Mouse (Mus musculus): ENCODE results near the gene Prpsap1. TPM values are rescaled to one million over a fixed set of nuclear protein-coding genes. Genes with fewer than 3 reads are reported as not detected.
A peak's percentile ranks its signal among the peaks of the same experiment; 100 is the strongest.
"Not testable (repeated sequence)": the region's sequence is repeated elsewhere in the genome, so short reads cannot be mapped to it uniquely, and the experiment has no call there.

Gene Prpsap1
- polyA plus RNA-seq, 1 experiment from 2014 or later = 212 TPM

- Histone ChIP-seq H3K4me3 (ENCODE audit: low read length) (no peak overlapping the region), H3K27me3 (ENCODE audit: control insufficient read depth, insufficient read depth, low read length) (no peaks in the 10 kb centered on the region), H3K9ac (ENCODE audit: low read depth, low read length) (no peak overlapping the region), H3K9me3 (ENCODE audit: control insufficient read depth, low read length) (no peaks in the 10 kb centered on the region), H3K4me1 (ENCODE audit: control insufficient read depth, insufficient read depth, low read length) (peaks cover 16% of the 10 kb centered on the region), H3K27ac (ENCODE audit: low read depth, low read length) (no peak overlapping the region), H3K4me2 (replicated peaks; ENCODE audit: low read depth, low read length) (no peak overlapping the region), H3K36me3 (ENCODE audit: control insufficient read depth, insufficient read depth, low read length) (peaks cover 3% of the 10 kb centered on the region)
- ATAC-seq (ENCODE audit: low FRiP score, low TSS enrichment) = no peak
- WGBS = 74% methylated on average over 5 of the region's 5 CpGs
These were observed 811 bp downstream of the Prpsap1 start for GRCm38 (mm10) chr11:116493191-116493590.

- 86% methylated on average over 1 of the region's 1 CpGs for WGBS
- H3K4me3 ChIP-seq (ENCODE audit: low read length); H3K36me3 ChIP-seq (ENCODE audit: control insufficient read depth, insufficient read depth, low read length); H3K4me2 ChIP-seq (replicated peaks; ENCODE audit: low read depth, low read length); H3K27me3 ChIP-seq (ENCODE audit: control insufficient read depth, insufficient read depth, low read length); H3K9ac ChIP-seq (ENCODE audit: low read depth, low read length); H3K9me3 ChIP-seq (ENCODE audit: control insufficient read depth, low read length); ATAC-seq (ENCODE audit: low FRiP score, low TSS enrichment); H3K27ac ChIP-seq (ENCODE audit: low read depth, low read length): not testable (repeated sequence)
- H3K4me1 ChIP-seq (ENCODE audit: control insufficient read depth, insufficient read depth, low read length) = peaks cover 16% of the 10 kb centered on the region
These were observed 1.5 kb downstream of the Prpsap1 start for GRCm38 (mm10) chr11:116492507-116492906.

- Histone ChIP-seq H3K27ac (ENCODE audit: low read depth, low read length) (no peak overlapping the region), H3K9ac (ENCODE audit: low read depth, low read length) (peak overlapping the region; percentile 95; the same call in 1 of the 2 replicates), H3K4me2 (replicated peaks; ENCODE audit: low read depth, low read length) (no peak overlapping the region), H3K9me3 (ENCODE audit: control insufficient read depth, low read length) (no peaks in the 10 kb centered on the region), H3K27me3 (ENCODE audit: control insufficient read depth, insufficient read depth, low read length) (no peaks in the 10 kb centered on the region), H3K36me3 (ENCODE audit: control insufficient read depth, insufficient read depth, low read length) (peaks cover 21% of the 10 kb centered on the region), H3K4me1 (ENCODE audit: control insufficient read depth, insufficient read depth, low read length) (peaks cover 16% of the 10 kb centered on the region), H3K4me3 (ENCODE audit: low read length) (no peak overlapping the region)
- no peak for ATAC-seq (ENCODE audit: low FRiP score, low TSS enrichment)
- 68% methylated on average over 6 of the region's 6 CpGs for WGBS
These were observed 2.7 kb downstream of the Prpsap1 start for GRCm38 (mm10) chr11:116491338-116491737.

GRCm38 (mm10) chr11:116490232-116491107 lies 3.5 kb downstream of the Prpsap1 start:
- H3K9me3 ChIP-seq (ENCODE audit: control insufficient read depth, low read length) = no peaks in the 10 kb centered on the region
- H3K4me3 ChIP-seq (ENCODE audit: low read length) = peak overlapping the region; percentile 97
- peak overlapping the region; percentile 95 for H3K9ac ChIP-seq (ENCODE audit: low read depth, low read length)
- ATAC-seq (ENCODE audit: low FRiP score, low TSS enrichment) = peak; percentile 92
- H3K4me2 ChIP-seq (replicated peaks; ENCODE audit: low read depth, low read length) = peak overlapping the region; percentile 73
- under 1% methylated on average over 59 of the region's 62 CpGs for WGBS
- peak overlapping the region; percentile 88 for H3K27ac ChIP-seq (ENCODE audit: low read depth, low read length)
- H3K27me3 ChIP-seq (ENCODE audit: control insufficient read depth, insufficient read depth, low read length) = no peaks in the 10 kb centered on the region
- peaks cover 16% of the 10 kb centered on the region for H3K4me1 ChIP-seq (ENCODE audit: control insufficient read depth, insufficient read depth, low read length)
- peaks cover 30% of the 10 kb centered on the region for H3K36me3 ChIP-seq (ENCODE audit: control insufficient read depth, insufficient read depth, low read length)

- peak overlapping the region; percentile 73 for H3K4me2 ChIP-seq (replicated peaks; ENCODE audit: low read depth, low read length)
- H3K27me3 ChIP-seq (ENCODE audit: control insufficient read depth, insufficient read depth, low read length) = no peaks in the 10 kb centered on the region
- H3K36me3 ChIP-seq (ENCODE audit: control insufficient read depth, insufficient read depth, low read length) = peaks cover 36% of the 10 kb centered on the region
- peak overlapping the region; percentile 97 for H3K4me3 ChIP-seq (ENCODE audit: low read length)
- no peaks in the 10 kb centered on the region for H3K9me3 ChIP-seq (ENCODE audit: control insufficient read depth, low read length)
- H3K4me1 ChIP-seq (ENCODE audit: control insufficient read depth, insufficient read depth, low read length) = peaks cover 11% of the 10 kb centered on the region
- peak overlapping the region; percentile 88 for H3K27ac ChIP-seq (ENCODE audit: low read depth, low read length)
- under 1% methylated on average over 38 of the region's 39 CpGs for WGBS
- H3K9ac ChIP-seq (ENCODE audit: low read depth, low read length) = peak overlapping the region; percentile 95
- ATAC-seq (ENCODE audit: low FRiP score, low TSS enrichment) = peak; percentile 43
These were observed 4.2 kb downstream of the Prpsap1 start for GRCm38 (mm10) chr11:116489771-116490231.

- 75% methylated on average over 14 of the region's 14 CpGs for WGBS
- no peaks in the 10 kb centered on the region for H3K9me3 ChIP-seq (ENCODE audit: control insufficient read depth, low read length)
- H3K4me3 ChIP-seq (ENCODE audit: low read length) = peak overlapping the region; percentile 97
- H3K27ac ChIP-seq (ENCODE audit: low read depth, low read length) = no peak overlapping the region
- peak overlapping the region; percentile 73 for H3K4me2 ChIP-seq (replicated peaks; ENCODE audit: low read depth, low read length)
- H3K27me3 ChIP-seq (ENCODE audit: control insufficient read depth, insufficient read depth, low read length) = no peaks in the 10 kb centered on the region
- H3K36me3 ChIP-seq (ENCODE audit: control insufficient read depth, insufficient read depth, low read length) = peaks cover 46% of the 10 kb centered on the region
- H3K9ac ChIP-seq (ENCODE audit: low read depth, low read length) = peak overlapping the region; percentile 95
- H3K4me1 ChIP-seq (ENCODE audit: control insufficient read depth, insufficient read depth, low read length) = peaks cover 7% of the 10 kb centered on the region
- no peak for ATAC-seq (ENCODE audit: low FRiP score, low TSS enrichment)
These were observed 5.2 kb downstream of the Prpsap1 start for GRCm38 (mm10) chr11:116488693-116489375.

- Histone ChIP-seq H3K9me3 (ENCODE audit: control insufficient read depth, low read length) (no peaks in the 10 kb centered on the region), H3K36me3 (ENCODE audit: control insufficient read depth, insufficient read depth, low read length) (peaks cover 52% of the 10 kb centered on the region), H3K4me3 (ENCODE audit: low read length) (no peak overlapping the region), H3K4me1 (ENCODE audit: control insufficient read depth, insufficient read depth, low read length) (peaks cover 7% of the 10 kb centered on the region), H3K27me3 (ENCODE audit: control insufficient read depth, insufficient read depth, low read length) (no peaks in the 10 kb centered on the region), H3K4me2 (replicated peaks; ENCODE audit: low read depth, low read length) (no peak overlapping the region), H3K9ac (ENCODE audit: low read depth, low read length) (no peak overlapping the region), H3K27ac (ENCODE audit: low read depth, low read length) (no peak overlapping the region)
- no peak for ATAC-seq (ENCODE audit: low FRiP score, low TSS enrichment)
These were observed 5.8 kb downstream of the Prpsap1 start for GRCm38 (mm10) chr11:116488207-116488606.

- Histone ChIP-seq H3K27ac (ENCODE audit: low read depth, low read length) (no peak overlapping the region), H3K36me3 (ENCODE audit: control insufficient read depth, insufficient read depth, low read length) (peaks cover 89% of the 10 kb centered on the region), H3K4me2 (replicated peaks; ENCODE audit: low read depth, low read length) (no peak overlapping the region), H3K4me3 (ENCODE audit: low read length) (no peak overlapping the region), H3K9ac (ENCODE audit: low read depth, low read length) (no peak overlapping the region), H3K4me1 (ENCODE audit: control insufficient read depth, insufficient read depth, low read length) (peaks cover 4% of the 10 kb centered on the region), H3K9me3 (ENCODE audit: control insufficient read depth, low read length) (no peaks in the 10 kb centered on the region), H3K27me3 (ENCODE audit: control insufficient read depth, insufficient read depth, low read length) (no peaks in the 10 kb centered on the region)
- no peak for ATAC-seq (ENCODE audit: low FRiP score, low TSS enrichment)
- WGBS = 81% methylated on average over 8 of the region's 8 CpGs
These were observed 9.7 kb downstream of the Prpsap1 start for GRCm38 (mm10) chr11:116484261-116484660.

GRCm38 (mm10) chr11:116481776-116482175 lies 12.2 kb downstream of the Prpsap1 start:
- no peaks in the 10 kb centered on the region for H3K4me1 ChIP-seq (ENCODE audit: control insufficient read depth, insufficient read depth, low read length)
- peaks cover 97% of the 10 kb centered on the region for H3K36me3 ChIP-seq (ENCODE audit: control insufficient read depth, insufficient read depth, low read length)
- H3K9ac ChIP-seq (ENCODE audit: low read depth, low read length) = no peak overlapping the region
- H3K27me3 ChIP-seq (ENCODE audit: control insufficient read depth, insufficient read depth, low read length) = no peaks in the 10 kb centered on the region
- no peak overlapping the region for H3K27ac ChIP-seq (ENCODE audit: low read depth, low read length)
- ATAC-seq (ENCODE audit: low FRiP score, low TSS enrichment) = no peak
- H3K4me2 ChIP-seq (replicated peaks; ENCODE audit: low read depth, low read length) = no peak overlapping the region
- no peaks in the 10 kb centered on the region for H3K9me3 ChIP-seq (ENCODE audit: control insufficient read depth, low read length)
- 89% methylated on average over 7 of the region's 7 CpGs for WGBS
- no peak overlapping the region for H3K4me3 ChIP-seq (ENCODE audit: low read length)
